Mouse (Mus musculus): Measurements from ENCODE around the gene Capn12. TPM values are rescaled to one million over a fixed set of nuclear protein-coding genes. Genes with fewer than 3 reads are reported as not detected.

The Capn12 gene
- polyA plus RNA-seq, 1 experiment: 0.41 TPM

GRCm38 (mm10) chr7:28923865-28924291 lies 42.7 kb downstream of the Capn12 start:
- DNase-seq: no peak
- TF ChIP-seq POLR2A (IDR thresholded peaks at IDR 0.05; ENCODE audit: borderline replicate concordance, insufficient read depth, low read length) (no peak), CTCF (IDR thresholded peaks at IDR 0.05; ENCODE audit: borderline replicate concordance, insufficient read depth, low read depth, low read length) (no peak)
- Histone ChIP-seq H3K4me3 (replicated peaks; ENCODE audit: insufficient read depth, low read depth, low read length) (no peak overlapping the region), H3K27ac (ENCODE audit: insufficient read depth, low read length) (peak overlapping the region; percentile 54), H3K27me3 (ENCODE audit: control insufficient read depth, insufficient read depth, low read length) (no peaks in the 10 kb centered on the region), H3K4me1 (ENCODE audit: control insufficient read depth, insufficient read depth, low read length) (peaks cover 55% of the 10 kb centered on the region)
- WGBS: 51% methylated on average over 4 of the region's 4 CpGs

DNA sequence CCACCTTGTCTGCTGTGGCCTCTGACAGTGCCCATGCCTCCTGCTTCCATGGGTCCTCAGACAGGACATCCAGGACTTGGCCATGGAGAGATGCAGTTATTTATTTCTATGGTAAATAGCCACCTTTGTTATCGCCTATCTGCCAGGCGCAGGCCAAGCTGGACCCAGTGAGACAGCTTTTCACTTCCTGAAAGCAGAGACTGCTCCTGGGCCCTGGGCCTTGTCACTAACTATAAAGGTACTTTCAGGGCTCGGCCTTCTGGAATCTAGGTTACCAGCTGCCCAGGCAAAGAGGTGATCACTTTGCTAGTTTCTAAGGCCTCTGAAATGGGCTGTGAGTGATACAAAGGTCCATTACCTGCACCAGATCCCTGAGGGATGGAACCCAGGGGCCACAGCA lies 43.6 kb downstream of the Capn12 start:
- no peaks in the 10 kb centered on the region for H3K27me3 ChIP-seq (ENCODE audit: control insufficient read depth, insufficient read depth, low read length)

DNA sequence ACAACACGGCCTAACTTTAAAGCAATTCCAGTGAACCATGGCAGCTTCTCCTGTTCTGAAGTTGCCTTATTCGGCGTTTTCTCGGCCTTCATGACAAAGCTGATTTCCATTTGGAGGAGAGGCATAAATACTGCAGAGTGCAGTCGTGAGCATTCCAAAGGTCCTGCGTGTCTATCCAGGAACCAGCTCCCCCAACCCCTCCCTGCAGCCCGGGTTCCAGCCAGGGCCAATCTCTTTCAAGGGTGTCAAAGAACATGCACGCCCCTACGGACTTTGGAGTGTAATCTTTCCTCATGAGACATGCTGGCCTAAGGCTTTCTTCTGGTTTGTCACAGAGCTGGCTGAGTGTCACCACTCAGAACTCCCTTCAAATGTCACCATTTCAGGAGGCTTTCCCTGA lies 44.1 kb downstream of the Capn12 start:
- Histone ChIP-seq H3K4me3 (replicated peaks; ENCODE audit: insufficient read depth, low read depth, low read length) (no peak overlapping the region), H3K27me3 (ENCODE audit: control insufficient read depth, insufficient read depth, low read length) (no peaks in the 10 kb centered on the region), H3K4me1 (ENCODE audit: control insufficient read depth, insufficient read depth, low read length) (peaks cover 52% of the 10 kb centered on the region), H3K27ac (ENCODE audit: insufficient read depth, low read length) (peak overlapping the region; percentile 54; the same call in 1 of the 2 replicates)
- TF ChIP-seq POLR2A (IDR thresholded peaks at IDR 0.05; ENCODE audit: borderline replicate concordance, insufficient read depth, low read length) (no peak), CTCF (IDR thresholded peaks at IDR 0.05; ENCODE audit: borderline replicate concordance, insufficient read depth, low read depth, low read length) (no peak)
- 58% methylated on average over 9 of the region's 9 CpGs for WGBS
- DNase-seq: no peak

More for the DNA sequence above, 43.6 kb downstream of the Capn12 start:
- no peak for TF ChIP-seq CTCF (IDR thresholded peaks at IDR 0.05; ENCODE audit: borderline replicate concordance, insufficient read depth, low read depth, low read length)
- no peak for TF ChIP-seq POLR2A (IDR thresholded peaks at IDR 0.05; ENCODE audit: borderline replicate concordance, insufficient read depth, low read length)
- H3K27ac ChIP-seq (ENCODE audit: insufficient read depth, low read length): peak overlapping the region; percentile 54; the same call in 1 of the 2 replicates
- H3K4me3 ChIP-seq (replicated peaks; ENCODE audit: insufficient read depth, low read depth, low read length): no peak overlapping the region
- peaks cover 54% of the 10 kb centered on the region for H3K4me1 ChIP-seq (ENCODE audit: control insufficient read depth, insufficient read depth, low read length)
- WGBS: 51% methylated on average over 3 of the region's 3 CpGs
- no peak for DNase-seq

GRCm38 (mm10) chr7:28926172-28926571 lies 45.0 kb downstream of the Capn12 start:
- H3K4me1 ChIP-seq (ENCODE audit: control insufficient read depth, insufficient read depth, low read length): peaks cover 56% of the 10 kb centered on the region
- DNase-seq: no peak
- H3K4me3 ChIP-seq (replicated peaks; ENCODE audit: insufficient read depth, low read depth, low read length): no peak overlapping the region
- no peaks in the 10 kb centered on the region for H3K27me3 ChIP-seq (ENCODE audit: control insufficient read depth, insufficient read depth, low read length)
- TF ChIP-seq POLR2A (IDR thresholded peaks at IDR 0.05; ENCODE audit: borderline replicate concordance, insufficient read depth, low read length): no peak
- no peak for TF ChIP-seq CTCF (IDR thresholded peaks at IDR 0.05; ENCODE audit: borderline replicate concordance, insufficient read depth, low read depth, low read length)
- WGBS: 44% methylated on average over 2 of the region's 2 CpGs
- H3K27ac ChIP-seq (ENCODE audit: insufficient read depth, low read length): no peak overlapping the region

DNA sequence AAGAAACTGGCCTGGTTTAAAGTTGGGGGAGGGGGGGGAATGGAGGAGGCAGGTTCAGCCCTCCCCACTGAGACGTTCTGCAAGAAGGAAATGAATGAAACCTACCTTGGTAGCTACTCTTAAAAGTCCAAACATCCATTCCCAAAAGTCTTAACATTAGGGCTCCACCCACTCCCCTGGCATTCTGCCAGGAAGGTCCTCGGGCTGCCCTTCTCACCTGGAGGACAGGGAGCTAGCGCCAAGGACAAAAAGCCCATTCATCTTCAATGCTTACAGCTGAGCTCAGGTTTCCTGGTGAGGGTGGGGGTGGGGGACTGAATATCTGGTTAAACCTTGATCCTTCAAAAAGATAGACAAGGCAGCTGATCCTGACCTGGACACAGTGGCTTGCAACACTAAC lies 48.2 kb downstream of the Capn12 start:
- 28% methylated on average over 3 of the region's 3 CpGs for WGBS
- peaks cover 39% of the 10 kb centered on the region for H3K4me1 ChIP-seq (ENCODE audit: control insufficient read depth, insufficient read depth, low read length)
- no peak for DNase-seq
- TF ChIP-seq CTCF (IDR thresholded peaks at IDR 0.05; ENCODE audit: borderline replicate concordance, insufficient read depth, low read depth, low read length) (no peak), POLR2A (IDR thresholded peaks at IDR 0.05; ENCODE audit: borderline replicate concordance, insufficient read depth, low read length) (no peak)
- H3K27ac ChIP-seq (ENCODE audit: insufficient read depth, low read length): peak overlapping the region; percentile 67; the same call in 1 of the 2 replicates
- no peaks in the 10 kb centered on the region for H3K27me3 ChIP-seq (ENCODE audit: control insufficient read depth, insufficient read depth, low read length)
- H3K4me3 ChIP-seq (replicated peaks; ENCODE audit: insufficient read depth, low read depth, low read length): no peak overlapping the region

- DNase-seq: no peak
- H3K27me3 ChIP-seq (ENCODE audit: control insufficient read depth, insufficient read depth, low read length): no peaks in the 10 kb centered on the region
- no peak overlapping the region for H3K4me3 ChIP-seq (replicated peaks; ENCODE audit: insufficient read depth, low read depth, low read length)
- 0 out of 2 replicates have a peak overlapping the region, but pooled peaks have one; percentile 30 for H3K27ac ChIP-seq (ENCODE audit: insufficient read depth, low read length)
- TF ChIP-seq POLR2A (IDR thresholded peaks at IDR 0.05; ENCODE audit: borderline replicate concordance, insufficient read depth, low read length) (no peak), CTCF (IDR thresholded peaks at IDR 0.05; ENCODE audit: borderline replicate concordance, insufficient read depth, low read depth, low read length) (no peak)
- 50% methylated on average over 5 of the region's 5 CpGs for WGBS
- peaks cover 31% of the 10 kb centered on the region for H3K4me1 ChIP-seq (ENCODE audit: control insufficient read depth, insufficient read depth, low read length)
Measured at GRCm38 (mm10) chr7:28930320-28931031, 49.3 kb downstream of the Capn12 start.

DNA sequence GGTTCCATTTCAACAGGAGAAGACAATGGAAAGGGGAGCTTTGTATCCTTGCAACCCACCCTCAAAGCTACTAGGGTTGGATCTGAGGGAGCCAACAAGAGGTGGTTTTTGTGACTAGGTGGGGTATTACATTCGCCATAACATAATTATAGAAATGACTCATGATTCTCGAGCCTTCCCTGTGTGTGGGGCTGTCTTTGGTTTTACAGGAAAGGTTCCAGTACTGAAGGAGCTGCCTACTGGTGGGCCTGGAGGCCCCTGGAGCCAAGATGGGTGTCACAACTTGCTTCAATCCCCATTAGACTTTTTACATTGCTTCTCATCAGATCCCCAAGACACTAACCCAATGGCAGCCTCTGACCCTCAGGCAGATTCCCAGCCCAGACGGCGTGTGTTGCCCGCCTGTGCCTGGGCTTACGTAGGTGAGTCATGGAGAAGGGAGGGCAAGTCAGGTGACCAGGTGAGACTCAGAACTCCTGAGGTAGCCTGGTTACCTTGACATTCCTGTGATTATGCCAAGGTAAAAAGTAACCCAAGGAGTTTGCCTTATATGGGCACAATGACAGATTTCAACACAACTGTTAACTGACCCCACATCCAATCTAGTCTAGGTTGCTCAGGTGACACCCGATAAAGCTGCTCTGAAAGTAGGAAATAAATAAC lies 49.9 kb downstream of the Capn12 start:
- TF ChIP-seq POLR2A (IDR thresholded peaks at IDR 0.05; ENCODE audit: borderline replicate concordance, insufficient read depth, low read length): no peak
- Histone ChIP-seq H3K27ac (ENCODE audit: insufficient read depth, low read length) (no peak overlapping the region; the same call in 1 of the 2 replicates), H3K4me1 (ENCODE audit: control insufficient read depth, insufficient read depth, low read length) (peaks cover 31% of the 10 kb centered on the region), H3K4me3 (replicated peaks; ENCODE audit: insufficient read depth, low read depth, low read length) (no peak overlapping the region), H3K27me3 (ENCODE audit: control insufficient read depth, insufficient read depth, low read length) (no peaks in the 10 kb centered on the region)
- WGBS: 73% methylated on average over 7 of the region's 7 CpGs
- no peak for DNase-seq

- Histone ChIP-seq H3K27ac (ENCODE audit: insufficient read depth, low read length) (no peak overlapping the region), H3K27me3 (ENCODE audit: control insufficient read depth, insufficient read depth, low read length) (no peaks in the 10 kb centered on the region), H3K4me1 (ENCODE audit: control insufficient read depth, insufficient read depth, low read length) (peaks cover 35% of the 10 kb centered on the region), H3K4me3 (replicated peaks; ENCODE audit: insufficient read depth, low read depth, low read length) (no peak overlapping the region)
- TF ChIP-seq POLR2A (IDR thresholded peaks at IDR 0.05; ENCODE audit: borderline replicate concordance, insufficient read depth, low read length) (no peak), CTCF (IDR thresholded peaks at IDR 0.05; ENCODE audit: borderline replicate concordance, insufficient read depth, low read depth, low read length) (no peak)
- DNase-seq: no peak
- 87% methylated on average over 4 of the region's 4 CpGs for WGBS
Measured at GRCm38 (mm10) chr7:28931695-28932039, 50.4 kb downstream of the Capn12 start.
